Mouse (Mus musculus) brain, adult 2 months (tissue): ENCODE results near the gene Hacd2.

Experiments used
- DNase-seq: peaks from one replicate; pipeline ENCODE4 v3.0.0; 2011; ENCODE audit warnings: low read depth, low spot score

Gene Hacd2

GRCm38 (mm10) chr16:35113496-35113895 is 91.3 kb downstream of the Hacd2 start:
- DNase-seq: no peak

DNA sequence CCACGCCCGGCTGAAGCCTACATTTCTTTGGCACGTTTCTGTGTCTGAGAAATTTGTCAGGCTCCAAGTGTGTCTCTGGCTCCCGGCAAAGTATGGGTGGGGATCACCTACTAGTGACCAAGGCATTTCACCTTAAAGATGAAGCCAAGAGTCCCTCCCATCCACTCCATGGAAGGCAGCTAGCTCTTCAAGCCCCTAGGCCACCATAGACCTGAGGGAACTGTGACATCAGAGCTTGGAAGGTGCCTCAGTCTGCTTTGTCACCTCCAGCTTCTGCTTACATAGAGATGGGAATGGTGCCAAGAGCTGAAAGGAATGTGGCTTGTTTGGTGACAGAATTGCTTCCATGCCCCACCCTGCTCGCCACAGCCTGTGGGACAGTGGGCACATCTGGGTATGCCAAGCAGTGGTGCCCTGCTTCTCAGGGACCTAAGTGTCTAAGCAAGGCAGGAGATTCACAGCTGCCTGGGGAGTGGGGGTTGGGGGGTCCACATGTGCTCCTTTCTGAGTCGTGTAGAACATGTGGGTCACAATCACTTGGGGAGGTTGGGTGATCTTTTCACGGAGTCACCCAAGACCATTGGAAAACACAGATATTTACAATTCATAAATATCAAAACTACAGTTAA is 94.2 kb downstream of the Hacd2 start:
- no peak for DNase-seq

DNA sequence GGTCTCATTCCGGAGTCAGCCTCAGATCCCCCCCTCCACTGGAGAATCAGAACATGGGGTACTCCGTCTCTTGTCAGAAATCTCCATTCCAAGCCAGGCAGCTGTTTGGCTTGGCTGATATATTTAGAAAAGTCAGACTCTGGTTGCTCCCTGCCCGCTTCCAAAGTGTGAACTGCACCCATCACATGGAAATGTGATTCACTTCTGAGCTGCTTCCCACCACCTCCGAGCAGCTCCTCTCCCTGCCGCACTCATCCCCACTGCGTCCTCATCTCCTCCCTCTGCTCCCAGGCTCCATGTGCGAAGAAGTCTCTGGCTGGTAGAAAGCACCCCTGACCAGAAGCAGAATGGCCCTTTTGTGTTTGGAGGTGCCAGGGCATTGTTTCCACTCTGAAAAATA is 95.2 kb downstream of the Hacd2 start:
- DNase-seq: peak; percentile 67

DNA sequence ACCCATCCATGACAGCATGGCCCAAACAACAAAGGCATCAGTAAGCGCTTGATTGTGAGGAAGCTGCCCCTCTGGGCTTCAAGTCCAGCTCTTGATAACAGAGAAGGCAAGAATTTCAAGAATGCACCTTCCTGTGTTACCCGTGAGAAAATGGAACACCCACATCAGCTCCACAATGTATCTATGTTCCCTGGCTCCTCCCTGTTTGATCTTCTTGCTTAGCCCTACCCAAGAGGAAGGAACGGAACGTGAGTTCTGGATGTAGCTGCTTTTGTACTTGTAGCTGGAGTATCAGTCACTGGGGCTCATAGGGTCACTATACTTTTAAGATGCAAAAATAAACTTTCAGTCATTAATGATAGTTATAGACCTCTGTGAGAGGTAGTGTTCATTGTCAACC is 98.4 kb downstream of the Hacd2 start:
- no peak for DNase-seq

DNA sequence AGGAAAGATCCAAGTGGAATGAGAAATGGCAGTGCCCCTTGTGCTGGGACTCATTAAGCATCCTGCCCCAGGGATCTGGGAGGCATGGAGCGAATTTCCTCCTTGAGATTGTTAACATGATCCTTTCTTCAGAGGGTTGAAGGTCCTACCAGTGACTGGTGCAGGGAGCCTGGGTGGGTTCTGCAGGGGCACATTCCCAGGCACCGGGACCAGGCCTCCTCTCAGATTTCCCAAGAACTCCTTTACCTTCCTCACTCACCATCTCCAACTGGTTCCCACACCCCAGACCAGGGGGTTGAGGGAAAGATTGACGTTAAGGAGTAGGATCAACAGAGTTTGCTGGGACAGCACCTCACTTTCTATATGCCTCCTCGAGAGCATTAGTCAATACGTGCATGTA is 105.0 kb downstream of the Hacd2 start:
- no peak for DNase-seq

DNA sequence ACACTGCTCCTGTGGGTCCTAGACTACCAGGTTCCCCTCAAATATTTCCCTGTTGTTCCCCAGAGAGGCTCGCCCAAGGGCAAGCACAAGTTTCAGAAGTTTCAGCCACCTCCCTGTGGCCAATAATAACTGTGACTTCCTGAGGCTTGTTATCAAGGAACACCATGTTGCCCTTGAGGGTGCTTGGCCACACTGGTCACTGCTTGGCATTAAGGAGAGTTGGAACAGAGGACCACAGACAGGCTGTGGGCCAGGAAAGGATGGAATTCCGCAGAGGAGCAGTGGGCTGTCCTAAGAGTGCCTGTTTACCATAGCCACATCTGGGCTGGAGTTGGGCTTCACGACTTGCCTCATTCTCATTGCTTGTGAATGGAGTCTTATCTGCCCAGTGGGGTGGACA is 107.9 kb downstream of the Hacd2 start:
- no peak for DNase-seq

DNA sequence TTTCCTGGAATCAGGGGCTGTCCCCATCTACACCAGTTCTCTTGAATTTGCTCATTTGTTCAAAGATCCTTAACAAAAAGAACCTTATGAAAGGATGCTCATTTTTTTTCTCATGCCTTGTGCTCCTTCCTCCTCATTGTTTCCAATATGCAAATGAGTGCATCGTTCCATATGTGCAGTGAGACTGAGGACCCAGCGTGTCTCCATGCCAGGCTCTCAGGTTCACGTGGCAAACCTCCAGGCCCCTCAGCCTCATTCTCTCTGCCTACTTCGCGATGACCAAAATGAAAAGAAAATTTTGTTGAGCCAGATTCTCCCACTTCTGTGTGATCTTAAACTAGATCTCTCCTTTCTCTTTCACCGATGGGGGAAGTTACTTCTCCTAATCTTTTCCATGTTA is 117.2 kb downstream of the Hacd2 start:
- DNase-seq: no peak

GRCm38 (mm10) chr16:35139873-35140619 is 117.8 kb downstream of the Hacd2 start:
- no peak for DNase-seq

- no peak for DNase-seq
These were observed 118.4 kb downstream of the Hacd2 start for GRCm38 (mm10) chr16:35140620-35140975.

DNA sequence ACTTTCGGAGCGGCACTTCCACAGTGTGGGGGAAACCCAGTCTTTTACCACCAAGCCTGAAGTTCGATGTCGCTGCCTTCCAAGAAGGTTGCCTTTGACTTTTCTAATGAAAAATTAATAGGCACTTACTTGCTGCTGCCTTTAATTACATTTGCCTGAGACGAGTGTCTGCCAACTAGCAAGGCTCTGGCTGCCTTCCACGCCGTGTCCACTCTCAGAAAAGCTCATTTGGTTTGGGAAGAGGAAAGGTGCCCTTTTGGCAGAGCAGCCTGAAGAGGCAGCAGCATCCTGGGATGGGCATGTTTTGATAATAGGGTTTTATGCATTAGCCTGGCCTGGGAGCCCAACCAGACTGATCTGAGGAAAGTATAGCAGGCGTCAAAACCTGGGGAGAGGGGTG is 119.6 kb downstream of the Hacd2 start:
- DNase-seq: peak; percentile 54

- DNase-seq: no peak
These were observed 123.9 kb downstream of the Hacd2 start for GRCm38 (mm10) chr16:35146153-35146552.

GRCm38 (mm10) chr16:35153146-35153755 is 131.0 kb downstream of the Hacd2 start:
- peak; percentile 63 for DNase-seq

- peak; percentile 88 for DNase-seq
These were observed 132.0 kb downstream of the Hacd2 start for GRCm38 (mm10) chr16:35154245-35154640.

DNA sequence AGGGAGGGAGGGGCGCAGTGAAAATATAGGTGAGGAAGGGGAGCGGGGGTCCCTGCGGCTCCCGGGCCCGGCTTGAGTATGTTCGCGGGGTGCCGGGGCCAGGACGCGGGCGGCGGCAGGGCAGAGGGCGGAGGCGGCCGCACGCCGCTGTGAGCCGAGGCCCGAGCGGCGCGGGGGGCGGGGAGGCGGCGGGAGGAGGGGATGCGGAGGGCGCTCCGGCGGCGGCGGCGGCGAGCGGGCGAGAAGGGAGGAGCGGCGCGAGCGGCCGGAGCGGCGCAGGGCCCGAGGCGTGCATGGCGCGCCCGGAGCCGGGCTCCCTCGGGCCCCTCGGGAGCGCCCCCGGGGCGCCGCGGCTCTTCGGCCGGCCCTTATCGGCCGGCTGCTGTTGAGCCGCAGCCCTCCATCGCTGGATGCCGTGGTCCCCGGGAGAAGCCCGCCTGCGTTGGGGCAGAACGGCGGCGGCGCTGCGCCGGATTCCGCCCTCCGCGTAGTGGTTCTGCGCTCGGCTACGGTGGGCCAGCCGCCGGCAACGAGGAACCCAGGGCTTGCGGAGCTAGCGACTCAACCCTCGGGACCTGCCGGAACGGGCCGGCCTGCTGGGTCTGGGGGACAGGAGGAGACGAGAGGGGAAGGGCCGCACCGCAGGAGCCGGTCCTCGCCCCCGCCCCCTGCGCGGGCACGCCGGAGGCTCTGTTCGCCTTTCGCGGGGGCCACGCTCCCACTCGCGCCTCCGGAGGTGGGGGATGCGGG is 132.6 kb downstream of the Hacd2 start, which contains the start of gene Adcy5:
Gene Adcy5, plus strand, starts transcription at position 237 of the 750 bp plus-strand sequence.
- DNase-seq: peak; percentile 52

GRCm38 (mm10) chr16:35155391-35156305 is 133.4 kb downstream of the Hacd2 start:
- peak; percentile 83 for DNase-seq

DNA sequence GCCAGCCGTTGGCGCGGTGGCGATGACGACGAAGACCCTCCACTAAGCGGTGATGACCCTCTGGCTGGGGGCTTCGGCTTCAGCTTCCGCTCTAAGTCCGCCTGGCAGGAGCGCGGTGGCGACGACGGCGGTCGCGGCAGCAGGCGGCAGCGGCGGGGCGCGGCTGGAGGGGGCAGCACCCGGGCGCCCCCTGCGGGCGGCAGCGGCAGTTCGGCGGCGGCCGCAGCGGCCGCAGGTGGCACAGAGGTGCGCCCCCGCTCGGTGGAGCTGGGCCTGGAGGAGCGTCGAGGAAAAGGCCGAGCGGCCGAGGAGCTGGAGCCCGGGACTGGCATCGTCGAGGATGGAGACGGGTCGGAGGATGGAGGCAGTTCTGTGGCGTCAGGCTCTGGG is 134.1 kb downstream of the Hacd2 start:
- peak; percentile 67 for DNase-seq

GRCm38 (mm10) chr16:35156832-35157231 is 134.6 kb downstream of the Hacd2 start:
- no peak for DNase-seq
